Mouse (Mus musculus) thymus, postnatal 10 days (tissue): ENCODE data around the gene Bloc1s3.

Source experiments
- DNase-seq, 2 experiments: peaks; one replicate each; pipeline ENCODE4 v3.0.0; 2021; ENCODE audit warnings: low spot score in 2 of 2

Bloc1s3 gene

GRCm38 (mm10) chr7:19455186-19455585 lies 53.0 kb downstream of the Bloc1s3 start:
- no peak for DNase-seq
